Mouse (Mus musculus) myocyte (in vitro differentiated cells): ENCODE data around the gene Tcea2. TPM values are rescaled to one million over a fixed set of nuclear protein-coding genes. Genes with fewer than 3 reads are reported as not detected.

ENCODE experiments used
- H3K27me3 ChIP-seq: one replicate; pipeline ENCODE4 v1.6.1; 2011; ENCODE audit not compliant: control insufficient read depth, insufficient read depth, insufficient read length
- H3K36me3 ChIP-seq: one replicate; pipeline ENCODE4 v1.6.1; 2011; ENCODE audit not compliant: control insufficient read depth, insufficient read depth
- H3K4me2 ChIP-seq: one replicate; pipeline ENCODE4 v1.6.1; 2011; ENCODE audit warnings: low read depth, control low read depth
- H3K4me3 ChIP-seq: one replicate; pipeline ENCODE4 v1.5.1; 2011; ENCODE audit warnings: mild to moderate bottlenecking, control low read depth, moderate library complexity
- H3K79me2 ChIP-seq: one replicate; pipeline ENCODE4 v1.6.1; 2011; ENCODE audit not compliant: control insufficient read depth, insufficient read depth
- H3ac ChIP-seq: one replicate; pipeline ENCODE4 v1.6.1; 2011; ENCODE audit not compliant: control insufficient read depth, insufficient read length
- CEBPB ChIP-seq: IDR thresholded peaks from 2 replicates; pipeline ENCODE4 v1.6.1; 2011; ENCODE audit warnings: mild to moderate bottlenecking, moderate library complexity; ENCODE audit not compliant: poor library complexity, insufficient read depth, severe bottlenecking
- E2F4 ChIP-seq: IDR thresholded peaks from one replicate; pipeline ENCODE4 v1.6.1; 2011; ENCODE audit warnings: mild to moderate bottlenecking, control low read depth, moderate library complexity; ENCODE audit not compliant: insufficient read depth
- MAX ChIP-seq: IDR thresholded peaks from one replicate; pipeline ENCODE4 v1.6.1; 2011; ENCODE audit warnings: low read depth, mild to moderate bottlenecking, control low read depth
- MYOD1 ChIP-seq, 3 experiments: IDR thresholded peaks; one replicate each; pipeline ENCODE4 v1.6.1; 2011; ENCODE audit warnings: control low read depth in 2 of 3, low read depth in 2 of 3, mild to moderate bottlenecking in 2 of 3, moderate library complexity in 1 of 3; ENCODE audit not compliant: insufficient read length in 2 of 3, control insufficient read depth in 1 of 3
- MYOG ChIP-seq, 3 experiments: IDR thresholded peaks; one replicate each; pipeline ENCODE4 v1.6.1; 2011; ENCODE audit warnings: control low read depth in 2 of 3, low read depth in 2 of 3, mild to moderate bottlenecking in 2 of 3; ENCODE audit not compliant: insufficient read length in 2 of 3, control insufficient read depth in 1 of 3, insufficient read depth in 1 of 3
- POLR2A ChIP-seq: IDR thresholded peaks from one replicate; pipeline ENCODE4 v1.6.1; 2011; ENCODE audit warnings: low read depth, mild to moderate bottlenecking, control low read depth, moderate library complexity; ENCODE audit not compliant: insufficient read length
- POLR2AphosphoS2 ChIP-seq: IDR thresholded peaks from one replicate; pipeline ENCODE4 v1.6.1; 2011; ENCODE audit warnings: low read depth, control low read depth; ENCODE audit not compliant: insufficient read length
- REST ChIP-seq: IDR thresholded peaks from one replicate; pipeline ENCODE4 v1.6.1; 2011; ENCODE audit warnings: mild to moderate bottlenecking, control low read depth, moderate library complexity; ENCODE audit not compliant: insufficient read depth, insufficient read length
- SRF ChIP-seq: IDR thresholded peaks from one replicate; pipeline ENCODE4 v1.6.1; 2011; ENCODE audit warnings: low read depth; ENCODE audit not compliant: control insufficient read depth, insufficient read length
- TCF12 ChIP-seq: IDR thresholded peaks from one replicate; pipeline ENCODE4 v1.6.1; 2011; ENCODE audit warnings: mild to moderate bottlenecking, control low read depth; ENCODE audit not compliant: poor library complexity, insufficient read depth, severe bottlenecking
- TCF3 ChIP-seq: IDR thresholded peaks from one replicate; pipeline ENCODE4 v1.6.1; 2011; ENCODE audit warnings: low read depth, control low read depth; ENCODE audit not compliant: insufficient read length
- USF1 ChIP-seq: IDR thresholded peaks from one replicate; pipeline ENCODE4 v1.6.1; 2011; ENCODE audit warnings: low read depth, mild to moderate bottlenecking, control low read depth, moderate library complexity
- polyA plus RNA-seq: library from polyadenylated mRNA; unstranded; fragments of >200 nt; fragmentation: generic; extraction: Trizol; gene quantifications from one replicate; pipeline ENCODE4 v1.2.1, GENCODE M21; 2012; ENCODE audit warnings: missing spikeins

The Tcea2 gene
- polyA plus RNA-seq, 1 experiment: 3.0 TPM

- no peaks in the 10 kb centered on the region for H3K79me2 ChIP-seq
- no peak overlapping the region for H3K4me2 ChIP-seq
- H3K36me3 ChIP-seq: no peaks in the 10 kb centered on the region
- H3ac ChIP-seq: no peak overlapping the region
- TF ChIP-seq CEBPB (no peak), MAX (no peak), SRF (no peak), USF1 (no peak), TCF3 (no peak), TCF12 (no peak), MYOG (IDR thresholded peaks at IDR 0.05; ENCODE audit: control insufficient read depth in 1 of 3, insufficient read depth in 1 of 3, insufficient read length in 2 of 3, low read depth in 2 of 3) (no peak), POLR2AphosphoS2 (no peak), MYOD1 (IDR thresholded peaks at IDR 0.05; ENCODE audit: control insufficient read depth in 1 of 3, insufficient read length in 2 of 3, low read depth in 2 of 3) (no peak), POLR2A (no peak), E2F4 (no peak), REST (no peak)
- H3K4me3 ChIP-seq: no peak overlapping the region
- H3K27me3 ChIP-seq: peaks cover 8% of the 10 kb centered on the region
These were observed 26.6 kb downstream of the Tcea2 start for GRCm38 (mm10) chr2:181706668-181707067.

GRCm38 (mm10) chr2:181713749-181714148, 33.6 kb downstream of the Tcea2 start:
- no peak overlapping the region for H3K4me2 ChIP-seq
- no peaks in the 10 kb centered on the region for H3K79me2 ChIP-seq
- no peak for TF ChIP-seq REST
- TF ChIP-seq MYOG (IDR thresholded peaks at IDR 0.05; ENCODE audit: control insufficient read depth in 1 of 3, insufficient read depth in 1 of 3, insufficient read length in 2 of 3, low read depth in 2 of 3): no peak
- H3K27me3 ChIP-seq: no peaks in the 10 kb centered on the region
- H3ac ChIP-seq: no peak overlapping the region
- no peaks in the 10 kb centered on the region for H3K36me3 ChIP-seq
- no peak overlapping the region for H3K4me3 ChIP-seq

- Histone ChIP-seq H3K4me3 (no peak within 1 kb of the TSS), H3K27me3 (no peaks in the 10 kb centered on the region)
These were observed 34.8 kb downstream of the Tcea2 start, which contains the start of gene Oprl1 for GRCm38 (mm10) chr2:181714903-181715326. TSS of gene Oprl1 (plus strand) at chr2:181715016.

GRCm38 (mm10) chr2:181715382-181715781, 35.3 kb downstream of the Tcea2 start:
- Histone ChIP-seq H3K27me3 (no peaks in the 10 kb centered on the region), H3K4me3 (no peak overlapping the region), H3K4me2 (no peak overlapping the region)

More at GRCm38 (mm10) chr2:181714903-181715326, 34.8 kb downstream of the Tcea2 start, which contains the start of gene Oprl1:
- H3K4me2 ChIP-seq: no peak within 1 kb of the TSS
- no peak within 1 kb of the TSS for H3ac ChIP-seq
- TF ChIP-seq SRF: no peak
- TF ChIP-seq MAX: no peak
- TF ChIP-seq TCF12: no peak
- no peak for TF ChIP-seq TCF3
- TF ChIP-seq REST: no peak
- TF ChIP-seq CEBPB: no peak
- TF ChIP-seq USF1: no peak
- no peak for TF ChIP-seq POLR2AphosphoS2
- H3K36me3 ChIP-seq: no peaks in the 10 kb centered on the region
- no peaks in the 10 kb centered on the region for H3K79me2 ChIP-seq

GRCm38 (mm10) chr2:181716991-181717390, 36.9 kb downstream of the Tcea2 start:
- Histone ChIP-seq H3K4me3 (no peak overlapping the region), H3K27me3 (no peaks in the 10 kb centered on the region), H3K4me2 (no peak overlapping the region), H3ac (no peak overlapping the region), H3K79me2 (no peaks in the 10 kb centered on the region), H3K36me3 (no peaks in the 10 kb centered on the region)
- TF ChIP-seq REST: no peak
- no peak for TF ChIP-seq USF1
- no peak for TF ChIP-seq POLR2AphosphoS2
- no peak for TF ChIP-seq MYOD1 (IDR thresholded peaks at IDR 0.05; ENCODE audit: control insufficient read depth in 1 of 3, insufficient read length in 2 of 3, low read depth in 2 of 3)
- TF ChIP-seq TCF3: no peak
- no peak for TF ChIP-seq MYOG (IDR thresholded peaks at IDR 0.05; ENCODE audit: control insufficient read depth in 1 of 3, insufficient read depth in 1 of 3, insufficient read length in 2 of 3, low read depth in 2 of 3)
- no peak for TF ChIP-seq CEBPB
- TF ChIP-seq TCF12: no peak
- TF ChIP-seq POLR2A: no peak
- no peak for TF ChIP-seq MAX
- no peak for TF ChIP-seq E2F4
- TF ChIP-seq SRF: no peak

More at GRCm38 (mm10) chr2:181715382-181715781, 35.3 kb downstream of the Tcea2 start:
- Histone ChIP-seq H3K36me3 (no peaks in the 10 kb centered on the region), H3K79me2 (no peaks in the 10 kb centered on the region), H3ac (no peak overlapping the region)
- TF ChIP-seq CEBPB (no peak), POLR2A (no peak), E2F4 (no peak), TCF3 (no peak), MYOD1 (IDR thresholded peaks at IDR 0.05; ENCODE audit: control insufficient read depth in 1 of 3, insufficient read length in 2 of 3, low read depth in 2 of 3) (no peak), TCF12 (no peak), SRF (no peak), MYOG (IDR thresholded peaks at IDR 0.05; ENCODE audit: control insufficient read depth in 1 of 3, insufficient read depth in 1 of 3, insufficient read length in 2 of 3, low read depth in 2 of 3) (no peak), POLR2AphosphoS2 (no peak), MAX (no peak), REST (no peak), USF1 (no peak)
